Mouse (Mus musculus) retina, postnatal 1 day (tissue): ENCODE data around the gene Scn8a.
A peak's percentile ranks its signal among the peaks of the same experiment; 100 is the strongest.

Experiments
- DNase-seq: peaks from one replicate; pipeline ENCODE4 v3.0.0-alpha.2; 2012

Scn8a gene

DNA sequence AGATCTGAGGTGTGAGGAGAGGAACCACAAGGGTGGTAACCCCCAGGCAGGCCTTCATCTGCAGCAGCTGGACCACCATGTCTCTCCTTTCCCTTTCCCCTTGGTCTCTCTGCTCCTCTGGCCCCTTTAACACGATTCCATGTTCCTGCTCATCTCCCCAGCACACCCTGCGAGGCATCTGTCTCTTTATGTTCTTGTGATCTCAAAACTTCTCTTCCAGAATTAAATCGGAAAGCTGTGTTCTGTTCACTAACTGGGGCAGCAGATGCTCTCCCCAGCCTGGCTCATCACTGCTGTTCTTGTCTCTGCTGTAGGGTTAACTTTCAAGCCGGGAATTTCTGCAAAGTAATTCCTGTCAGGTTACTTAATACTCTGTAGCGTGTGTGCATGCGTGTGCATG is 91.3 kb downstream of the Scn8a start:
- no peak for DNase-seq

DNA sequence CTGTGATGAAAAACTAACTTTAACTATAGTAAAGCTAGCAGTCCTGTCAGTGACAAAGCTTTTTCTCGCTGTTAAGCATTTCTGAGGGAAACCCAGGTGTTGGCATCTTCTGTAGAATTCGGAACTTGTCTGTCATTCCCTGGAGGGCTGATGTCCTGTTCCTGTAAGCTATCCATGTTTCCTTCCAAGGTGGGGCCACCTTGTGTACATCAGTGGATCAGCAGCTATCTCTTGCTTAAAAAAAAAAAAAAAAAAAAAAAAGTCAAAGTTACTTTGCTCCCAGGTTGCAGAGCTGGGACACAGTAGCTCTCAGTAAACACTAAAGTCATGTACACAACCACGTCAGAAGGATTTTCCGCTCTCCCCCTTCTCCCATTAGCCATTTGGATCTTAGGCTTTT is 91.9 kb downstream of the Scn8a start:
- no peak for DNase-seq

DNA sequence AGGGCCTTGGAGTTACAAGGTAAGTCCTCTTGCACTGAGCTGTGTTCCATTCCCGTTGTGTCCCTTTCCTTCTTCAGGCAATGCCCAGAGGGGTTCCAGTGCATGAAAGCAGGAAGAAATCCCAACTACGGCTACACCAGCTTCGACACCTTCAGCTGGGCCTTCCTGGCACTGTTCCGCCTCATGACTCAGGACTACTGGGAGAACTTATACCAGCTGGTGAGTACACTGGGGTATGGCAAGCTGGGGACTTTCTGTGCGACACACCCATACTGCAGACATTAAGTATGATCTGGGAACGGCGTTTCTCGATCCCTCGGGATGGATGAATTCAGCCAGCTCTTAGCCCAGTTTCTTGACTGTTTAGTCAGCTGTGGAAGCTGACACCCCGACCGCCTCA is 101.8 kb downstream of the Scn8a start:
- DNase-seq = no peak

DNA sequence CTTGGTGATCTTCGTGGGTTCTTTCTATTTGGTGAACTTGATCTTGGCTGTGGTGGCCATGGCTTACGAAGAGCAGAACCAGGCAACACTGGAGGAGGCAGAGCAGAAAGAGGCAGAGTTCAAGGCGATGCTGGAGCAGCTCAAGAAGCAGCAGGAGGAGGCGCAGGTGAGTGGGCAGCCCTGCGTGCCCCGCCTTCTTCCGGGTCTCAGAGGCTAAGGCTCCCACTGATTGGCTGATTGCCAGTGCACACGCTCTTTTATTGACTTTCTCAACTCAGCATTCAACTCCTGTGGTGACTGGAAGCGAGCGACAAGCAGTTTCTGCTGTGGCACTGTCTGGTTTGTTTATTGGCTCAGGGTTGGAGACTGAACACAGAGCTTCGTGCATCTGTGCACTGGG is 103.1 kb downstream of the Scn8a start:
- no peak for DNase-seq

DNA sequence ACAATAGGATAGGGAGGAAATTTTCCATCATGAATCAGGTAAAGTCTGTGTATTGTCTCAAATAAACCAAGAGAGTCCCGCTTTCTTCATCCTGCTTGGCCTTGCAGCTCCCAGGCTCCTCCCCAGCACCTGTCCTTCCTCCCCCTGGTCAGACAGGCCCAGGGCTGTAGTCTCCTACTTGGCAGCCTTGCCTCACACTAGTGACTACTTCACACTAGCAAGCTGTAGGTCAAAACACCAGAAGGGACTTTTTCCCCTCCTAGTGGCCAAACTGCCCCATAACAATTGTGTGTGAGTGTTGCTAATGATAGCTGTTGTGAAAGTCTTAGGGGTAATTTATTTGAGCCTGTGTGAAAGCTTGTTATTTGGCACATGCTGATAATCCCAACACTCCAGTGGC is 105.0 kb downstream of the Scn8a start:
- peak; percentile 56 for DNase-seq

DNA sequence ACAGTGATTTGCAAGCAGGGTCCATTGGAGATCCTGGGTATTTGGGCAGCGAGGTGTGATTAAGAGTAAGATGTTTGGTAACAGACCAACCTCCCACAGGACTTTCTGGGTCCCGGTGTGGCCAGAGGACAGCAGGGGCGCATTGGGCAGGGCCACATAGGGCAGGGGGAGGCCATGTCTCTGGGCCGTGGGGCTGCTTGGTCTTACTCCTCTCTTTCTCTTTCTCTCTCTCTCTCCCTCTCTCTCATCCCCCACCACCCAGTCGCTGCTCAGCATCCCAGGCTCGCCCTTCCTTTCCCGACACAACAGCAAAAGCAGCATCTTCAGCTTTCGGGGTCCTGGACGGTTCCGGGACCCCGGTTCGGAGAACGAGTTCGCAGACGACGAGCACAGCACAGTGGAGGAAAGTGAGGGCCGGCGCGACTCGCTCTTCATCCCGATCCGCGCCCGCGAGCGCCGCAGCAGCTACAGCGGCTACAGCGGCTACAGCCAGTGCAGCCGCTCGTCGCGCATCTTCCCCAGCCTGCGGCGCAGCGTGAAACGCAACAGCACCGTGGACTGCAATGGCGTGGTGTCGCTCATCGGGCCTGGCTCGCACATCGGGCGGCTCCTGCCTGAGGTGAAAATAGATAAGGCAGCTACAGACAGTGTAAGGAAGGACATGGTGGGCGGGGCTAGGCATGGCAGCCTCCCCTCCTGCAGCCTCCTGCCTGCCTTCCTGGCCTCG is 113.9 kb downstream of the Scn8a start:
- DNase-seq = peak; percentile 85

DNA sequence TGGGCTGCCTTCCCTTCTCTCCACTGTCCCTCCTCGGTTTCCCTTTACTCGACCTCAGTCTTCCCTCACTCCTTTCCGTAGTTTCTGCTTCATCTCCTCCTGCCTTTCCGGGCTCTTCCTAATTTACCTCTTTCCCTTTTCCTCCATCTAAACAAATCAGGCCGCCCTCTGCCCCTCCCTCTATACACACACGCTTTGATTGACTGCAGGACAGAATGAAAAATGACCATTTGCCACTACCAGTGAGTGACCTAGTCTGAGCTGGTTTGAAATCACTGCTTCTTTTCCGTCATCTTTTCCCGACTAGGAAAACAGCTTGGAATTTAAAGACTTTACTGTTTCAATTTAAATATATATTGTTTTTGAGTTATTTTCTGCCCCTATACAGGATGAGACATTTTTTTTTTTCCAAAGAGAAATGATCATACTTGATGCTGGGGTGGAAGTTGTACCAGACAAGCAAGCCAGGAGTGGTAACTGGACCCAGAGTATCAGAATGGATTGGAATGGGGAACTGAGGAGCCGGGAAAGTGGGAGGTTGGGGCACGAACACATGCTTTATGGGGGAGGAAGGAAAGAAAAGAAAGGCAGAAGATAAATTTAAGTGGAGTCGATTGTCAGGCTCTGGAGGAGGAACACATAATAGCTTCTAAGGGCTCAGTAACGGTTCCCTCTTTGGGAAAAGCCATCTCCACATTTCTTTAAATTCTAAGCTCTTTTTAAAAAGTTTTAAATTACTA is 114.7 kb downstream of the Scn8a start:
- no peak for DNase-seq

DNA sequence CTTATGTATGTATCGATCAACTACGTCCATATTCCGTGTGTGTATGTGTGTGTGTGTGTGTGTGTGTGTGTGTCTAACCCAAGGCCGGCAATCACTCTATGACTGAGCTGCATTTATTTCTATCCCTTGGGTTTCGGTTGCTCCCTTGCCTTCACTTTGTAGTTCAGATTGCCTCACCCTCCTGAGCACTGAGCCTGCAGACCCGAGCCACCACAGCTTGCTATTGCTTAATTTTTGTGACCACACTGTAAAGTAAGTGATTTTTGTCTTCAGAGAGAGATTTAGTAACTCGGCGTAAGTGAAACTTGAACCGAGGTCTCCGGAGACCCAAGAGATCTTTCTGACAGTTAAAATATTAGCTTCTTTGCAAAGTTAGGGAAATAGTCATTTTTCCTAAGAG is 116.8 kb downstream of the Scn8a start:
- no peak for DNase-seq

DNA sequence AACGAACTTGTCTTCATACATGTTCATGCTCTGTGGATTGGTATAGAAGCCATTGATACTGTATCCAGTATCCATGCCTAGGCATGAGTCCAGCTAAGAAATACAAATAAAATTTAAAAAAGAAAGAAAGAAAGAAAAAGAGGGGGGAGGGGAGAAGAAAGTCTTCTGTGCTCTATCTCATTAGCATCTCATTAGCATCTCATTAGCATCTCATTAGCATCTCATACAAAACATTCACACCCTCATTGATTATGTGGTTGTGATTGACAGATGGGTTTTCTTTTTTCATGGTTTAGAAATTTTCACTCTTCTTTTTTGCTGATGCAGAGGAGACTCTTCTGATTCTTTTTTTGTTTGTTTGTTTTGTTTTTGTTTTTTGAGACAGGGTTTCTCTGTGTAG is 117.4 kb downstream of the Scn8a start:
- DNase-seq = peak; percentile 27

DNA sequence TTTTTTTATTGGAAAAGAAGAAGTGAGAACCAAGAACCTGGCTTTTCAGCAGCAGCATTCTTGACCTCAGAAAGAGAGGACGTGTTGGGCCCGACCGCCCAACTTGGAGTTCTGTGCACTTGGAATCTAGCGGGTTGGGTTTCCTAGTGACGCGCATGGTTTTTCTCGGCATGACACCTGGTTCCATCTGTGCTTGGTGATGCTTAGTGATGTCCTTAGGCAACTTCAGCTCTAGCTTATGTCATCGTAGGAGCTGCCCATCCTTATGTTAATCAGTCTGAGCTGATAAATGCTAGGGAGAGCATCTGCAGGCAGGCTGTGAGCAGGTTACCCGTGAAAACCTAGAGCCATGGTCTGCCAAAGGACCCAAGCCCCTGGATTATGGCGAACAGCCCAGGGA is 120.6 kb downstream of the Scn8a start:
- peak; percentile 41 for DNase-seq

DNA sequence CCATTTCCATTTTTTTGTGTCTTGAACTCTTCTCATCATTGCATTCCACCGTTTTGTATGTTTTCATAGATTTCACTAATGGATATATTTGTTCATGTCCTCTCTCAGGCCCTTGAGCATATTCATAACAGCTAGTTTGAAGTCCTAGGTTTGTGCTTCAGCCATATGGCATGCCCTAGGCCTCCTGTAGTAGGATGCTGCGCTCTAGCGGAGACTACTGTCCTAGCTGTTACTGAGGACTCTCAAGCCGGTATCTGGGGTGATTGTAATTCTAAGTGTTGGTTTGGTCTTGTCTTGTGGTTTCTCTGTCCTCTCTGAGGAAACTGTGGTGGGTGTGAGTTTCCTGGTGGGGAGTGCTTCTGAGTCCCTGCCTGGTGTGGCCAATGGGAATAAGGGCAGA is 127.4 kb downstream of the Scn8a start:
- peak; percentile 66 for DNase-seq

DNA sequence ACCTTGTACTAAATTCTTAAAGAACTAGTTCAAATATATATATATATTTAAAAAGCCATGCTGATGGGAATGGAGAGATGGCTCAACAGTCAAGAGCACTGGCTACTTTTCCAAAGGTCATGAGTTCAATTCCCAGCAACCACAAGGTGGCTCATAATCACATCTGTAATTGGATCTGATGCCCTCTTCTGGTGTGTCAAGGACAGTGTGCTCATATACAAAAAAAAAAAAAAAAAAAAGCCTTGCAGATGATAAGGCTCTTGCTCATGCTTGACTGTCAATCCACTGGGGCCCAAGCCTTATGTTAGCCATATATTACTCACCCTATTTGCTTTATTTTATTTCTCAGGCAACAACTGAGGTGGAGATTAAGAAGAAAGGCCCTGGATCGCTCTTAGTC is 132.0 kb downstream of the Scn8a start:
- no peak for DNase-seq

DNA sequence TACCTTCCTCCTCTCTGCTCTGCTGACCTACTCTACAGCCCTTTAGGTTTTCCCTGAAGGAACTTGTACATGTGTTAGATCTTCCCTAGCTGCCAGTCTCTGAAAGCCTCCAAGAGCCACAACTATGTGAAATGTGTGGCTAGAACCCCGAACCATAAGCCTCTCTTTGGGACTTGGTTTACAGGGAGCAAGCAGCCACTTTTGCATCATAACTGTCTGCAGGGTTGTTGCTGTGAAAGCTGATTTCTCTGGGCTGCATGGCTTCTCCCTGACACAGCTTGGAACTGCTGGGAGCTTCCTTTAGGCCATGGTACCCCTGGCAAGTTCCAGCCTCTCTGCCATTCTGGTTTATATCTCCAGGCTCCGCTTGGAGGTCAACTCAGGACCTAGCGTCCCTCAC is 132.8 kb downstream of the Scn8a start:
- no peak for DNase-seq

DNA sequence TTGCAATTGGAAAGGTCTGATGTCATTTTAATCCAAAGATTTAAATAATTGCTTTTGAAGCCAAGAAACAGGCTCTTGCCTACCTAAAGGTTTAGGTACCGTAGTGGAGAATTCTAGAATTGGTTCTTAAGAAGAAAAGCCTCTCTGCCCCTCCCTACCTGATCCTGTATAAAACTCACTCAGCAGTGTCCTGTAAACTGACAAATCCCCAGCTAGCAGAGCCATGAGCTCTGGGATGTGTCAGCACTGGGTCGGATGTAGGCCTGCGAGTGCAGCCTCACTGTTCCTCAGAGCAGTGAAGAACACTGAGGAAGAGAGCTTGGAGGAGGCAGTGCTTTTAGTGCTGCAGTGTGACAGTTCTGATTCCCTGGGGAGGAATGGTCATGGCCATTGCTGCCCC is 134.9 kb downstream of the Scn8a start:
- DNase-seq = no peak

DNA sequence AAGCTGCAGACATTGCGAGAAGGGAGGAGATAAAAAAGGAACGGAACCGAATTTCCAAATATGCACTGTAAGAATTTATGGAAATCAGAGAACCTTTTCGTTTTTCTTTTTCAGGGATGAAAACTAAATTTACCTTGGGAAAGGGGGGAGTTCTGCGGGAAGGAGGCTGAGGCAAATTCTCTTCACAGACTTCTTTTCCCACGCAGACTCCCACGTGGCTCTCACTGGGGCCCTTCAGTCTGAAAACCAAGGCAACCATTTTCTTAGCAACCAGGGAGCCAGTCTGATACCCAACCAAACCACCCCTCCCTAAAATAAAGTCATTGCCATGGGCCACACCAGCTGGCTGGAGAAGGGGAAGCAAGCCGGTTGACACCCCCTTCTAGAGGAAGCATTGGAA is 136.1 kb downstream of the Scn8a start:
- DNase-seq = no peak

DNA sequence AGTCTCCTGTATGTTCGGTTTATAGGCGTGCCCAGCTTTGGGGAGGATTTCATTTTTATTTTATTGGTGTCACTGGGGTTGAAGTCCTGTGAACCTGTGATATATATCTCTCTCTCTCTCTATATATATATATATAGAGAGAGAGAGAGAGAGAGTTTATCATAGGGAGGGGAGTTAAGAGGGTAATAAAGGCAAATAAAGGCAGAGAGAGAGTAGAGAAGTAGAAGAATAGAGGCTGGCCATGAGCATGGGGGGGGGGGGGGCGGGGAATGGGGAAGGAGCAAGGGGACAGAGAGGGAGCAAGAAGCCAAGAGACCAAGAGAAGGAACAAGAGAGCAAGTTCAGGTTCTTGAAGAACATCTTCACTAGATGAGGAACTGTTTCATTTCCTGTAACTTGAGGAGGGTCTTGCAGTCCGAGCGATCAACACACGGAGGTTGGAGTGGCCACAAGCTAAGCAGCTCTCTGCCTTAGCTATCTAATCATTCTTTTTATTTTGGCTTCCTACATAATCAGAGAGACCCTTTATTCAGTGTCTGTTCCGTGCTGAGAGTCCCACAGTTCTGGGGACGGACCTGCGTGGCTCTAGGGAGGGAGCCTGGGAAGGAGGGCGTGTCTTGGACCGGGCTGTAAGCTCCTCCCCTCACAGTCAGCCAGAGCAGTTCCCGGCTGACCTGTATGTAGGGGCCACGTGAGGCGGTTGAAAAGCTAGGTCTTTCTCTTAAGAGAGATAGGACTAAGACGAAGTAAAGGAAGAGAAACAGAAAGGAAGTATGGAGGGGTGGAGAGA is 136.8 kb downstream of the Scn8a start:
- DNase-seq = peak; percentile 75

DNA sequence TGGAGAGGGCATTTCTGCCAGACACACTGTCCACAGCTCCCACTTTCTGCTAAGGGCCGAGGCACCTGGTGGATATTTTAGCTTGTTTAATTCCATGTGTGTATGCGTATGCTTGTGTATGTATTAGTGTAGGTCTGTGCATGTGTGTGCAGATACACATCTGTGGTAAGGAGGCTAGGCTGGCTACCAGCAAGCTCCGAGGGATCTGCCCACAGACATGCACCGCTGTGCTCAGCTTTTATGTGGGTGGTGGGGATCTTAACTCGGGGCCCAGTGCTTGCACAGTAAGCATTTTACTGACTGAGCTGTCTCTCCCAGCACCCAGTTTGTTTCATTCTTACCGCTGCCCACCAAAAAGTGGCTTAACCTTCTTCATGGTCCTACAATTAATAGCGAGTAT is 137.6 kb downstream of the Scn8a start:
- no peak for DNase-seq

DNA sequence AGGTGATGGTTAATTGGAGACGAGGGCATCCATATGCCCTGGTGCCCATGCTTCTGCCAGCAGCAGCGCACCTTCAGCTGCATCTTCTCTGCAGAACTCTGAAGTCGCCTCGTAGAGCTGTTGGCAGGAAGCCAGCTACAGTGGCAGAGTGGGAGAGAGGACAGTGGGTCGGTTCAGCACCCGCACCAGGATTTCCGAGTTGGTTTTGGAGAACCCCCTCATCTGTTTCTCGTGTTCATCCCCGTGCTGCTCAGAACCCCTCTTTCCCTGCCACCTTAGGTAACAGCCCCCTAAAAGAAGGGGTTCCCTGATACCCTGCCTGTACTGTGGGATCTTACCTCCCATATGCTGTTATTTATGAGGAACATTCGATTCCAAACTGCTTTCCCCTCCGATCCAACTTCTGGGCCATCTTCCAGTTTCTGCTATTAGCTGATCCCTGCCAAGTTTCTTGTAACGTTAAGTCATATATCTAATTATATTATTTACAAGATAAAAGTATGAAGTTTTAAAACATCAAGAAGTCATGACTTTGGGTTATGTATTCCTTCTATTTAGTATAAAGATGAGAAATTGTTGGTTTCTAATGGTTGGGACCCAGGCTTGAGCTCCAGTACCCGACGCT is 138.8 kb downstream of the Scn8a start:
- DNase-seq = no peak

DNA sequence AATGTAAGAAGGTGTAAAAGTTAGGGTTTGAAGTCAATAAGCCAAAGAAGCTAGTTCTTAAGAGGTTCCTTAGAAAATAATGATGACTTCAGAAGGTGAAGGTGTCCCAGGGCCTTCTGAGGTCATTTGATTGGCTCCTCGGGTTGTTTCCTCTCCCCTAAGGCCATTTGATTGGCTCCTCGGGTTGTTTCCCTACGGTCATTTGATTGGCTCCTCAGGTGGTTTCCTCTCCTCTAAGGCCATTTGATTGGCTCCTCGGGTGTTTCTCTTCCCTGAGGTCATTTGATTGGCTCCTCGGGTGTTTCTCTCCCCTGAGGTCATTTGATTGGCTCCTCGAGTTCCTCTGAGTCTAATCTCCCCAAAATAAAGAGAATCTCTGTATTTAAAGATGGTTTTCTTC is 141.7 kb downstream of the Scn8a start:
- DNase-seq = no peak

DNA sequence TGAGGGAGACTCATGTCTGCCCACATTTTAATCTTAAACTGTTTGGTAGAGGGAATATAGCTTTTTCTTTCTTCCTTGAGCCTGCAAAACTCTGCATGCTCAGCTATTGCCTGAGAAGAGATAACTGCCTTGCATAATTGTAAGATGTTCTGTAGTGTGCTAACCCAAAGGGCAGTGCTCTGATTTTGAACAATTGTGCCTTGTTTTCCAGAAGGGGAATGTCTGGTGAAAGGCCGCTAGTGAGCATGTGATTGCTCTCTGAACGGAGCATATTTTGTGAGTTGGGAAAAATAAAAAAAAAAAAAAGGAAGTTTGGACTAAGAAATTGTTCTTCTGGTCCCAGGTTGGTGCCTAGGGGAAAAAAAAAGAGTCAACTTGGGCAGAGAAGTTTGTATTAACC is 159.3 kb downstream of the Scn8a start:
- no peak for DNase-seq

DNA sequence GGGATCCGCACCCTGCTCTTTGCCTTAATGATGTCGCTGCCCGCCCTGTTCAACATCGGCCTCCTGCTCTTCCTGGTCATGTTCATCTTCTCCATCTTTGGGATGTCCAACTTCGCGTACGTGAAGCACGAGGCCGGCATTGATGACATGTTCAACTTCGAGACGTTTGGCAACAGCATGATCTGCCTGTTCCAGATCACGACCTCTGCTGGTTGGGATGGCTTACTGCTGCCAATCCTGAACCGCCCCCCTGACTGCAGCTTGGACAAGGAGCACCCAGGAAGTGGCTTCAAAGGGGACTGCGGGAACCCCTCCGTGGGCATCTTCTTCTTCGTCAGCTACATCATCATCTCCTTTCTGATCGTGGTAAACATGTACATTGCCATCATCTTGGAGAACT is 170.0 kb downstream of the Scn8a start:
- peak; percentile 60 for DNase-seq

DNA sequence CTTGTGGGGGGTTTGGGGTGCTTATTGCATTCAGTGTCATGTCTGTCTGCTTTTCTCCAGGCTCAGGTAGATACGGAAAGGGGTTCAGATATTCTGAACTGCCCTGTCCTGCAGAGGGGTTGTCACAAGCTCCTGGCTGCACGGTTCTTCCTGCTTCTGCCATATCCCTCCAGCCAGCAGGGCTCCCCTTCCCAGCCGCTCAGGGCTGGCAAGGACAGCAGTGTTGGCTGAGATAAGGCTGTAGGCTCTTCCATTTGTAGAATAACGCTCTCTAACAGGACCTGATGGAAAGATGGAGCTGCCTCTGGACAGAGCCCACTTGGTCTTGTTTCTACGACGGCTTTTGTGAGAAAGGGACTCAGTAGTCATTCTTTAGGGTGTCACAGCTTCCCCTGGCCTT is 172.3 kb downstream of the Scn8a start:
- DNase-seq = no peak

DNA sequence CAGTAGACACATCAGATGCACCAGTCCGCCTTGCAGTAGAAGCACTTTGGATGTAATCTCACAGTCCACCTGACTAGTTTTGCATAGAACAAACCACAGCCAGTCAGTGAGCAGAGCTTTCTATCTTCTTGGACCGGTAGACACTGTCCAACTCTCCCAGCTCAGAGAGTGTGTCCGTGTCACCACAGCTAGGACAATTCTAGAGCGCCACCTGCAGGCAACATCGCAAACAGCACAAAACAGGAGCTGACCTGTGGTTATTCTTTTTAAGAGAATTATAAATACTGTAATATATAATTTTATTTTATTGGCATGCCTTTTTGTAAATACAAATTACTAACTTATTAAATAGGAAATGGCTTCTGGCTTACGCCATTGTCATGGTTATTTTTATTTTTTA is 173.0 kb downstream of the Scn8a start:
- peak; percentile 81 for DNase-seq

DNA sequence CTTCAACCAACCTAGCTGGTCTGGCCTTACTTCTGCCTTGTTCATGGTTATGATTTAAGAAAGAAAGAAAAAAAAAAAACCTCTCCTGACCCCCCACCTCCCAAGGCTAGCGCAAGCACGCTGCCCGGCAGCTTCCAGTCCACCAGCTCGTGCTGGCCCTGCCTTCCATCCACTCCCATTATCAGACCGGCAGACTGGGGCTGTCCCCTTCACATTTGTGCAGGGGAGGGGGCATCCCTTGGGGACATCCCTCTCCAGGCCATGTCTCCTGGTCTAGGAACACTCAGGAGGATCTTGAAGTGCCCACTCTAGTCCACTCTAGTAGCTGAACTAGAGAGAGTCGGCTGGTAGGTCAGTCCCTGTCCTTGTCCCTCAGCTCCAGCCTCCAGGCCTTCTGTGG is 174.9 kb downstream of the Scn8a start:
- no peak for DNase-seq
